Mouse (Mus musculus): Measurements from ENCODE around the gene Gadl1.

DNA sequence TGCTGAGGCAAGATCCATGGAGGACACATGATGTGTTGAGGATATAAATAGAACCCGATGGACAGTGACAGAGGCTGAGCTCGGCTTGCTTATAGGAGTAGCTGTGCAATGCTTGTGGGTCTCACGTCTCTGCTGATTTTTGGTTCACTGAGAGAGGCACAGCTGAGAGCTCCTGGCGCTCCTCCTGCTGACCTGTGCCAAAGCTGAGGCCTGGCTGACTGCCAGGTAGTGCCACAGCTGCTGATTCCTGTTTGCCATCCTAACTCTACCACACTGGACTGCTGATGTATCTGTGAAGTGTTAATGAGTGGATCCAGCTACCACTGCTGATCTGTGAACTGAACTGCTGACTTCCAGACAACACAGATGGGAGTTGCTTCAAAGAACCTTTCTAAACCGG lies 21.7 kb upstream of the Gadl1 start:
- TF ChIP-seq CTCF (IDR thresholded peaks at IDR 0.05; ENCODE audit: low read depth, low read length) = no peak
- TF ChIP-seq POLR2A (IDR thresholded peaks at IDR 0.05; ENCODE audit: extremely low read depth, insufficient read depth, low read length) = no peak
